Mouse (Mus musculus) megakaryocyte, embryonic 14.5 days (primary cell): ENCODE data around the gene Gins3.

ENCODE experiments used
- FLI1 ChIP-seq: IDR thresholded peaks from 2 replicates; pipeline ENCODE4 v1.6.1; 2012; ENCODE audit warnings: low read length, inconsistent platforms, mixed read lengths
- GATA1 ChIP-seq: IDR thresholded peaks from 3 replicates; pipeline ENCODE4 v1.6.1; 2012; ENCODE audit warnings: mixed read lengths, low read length, inconsistent platforms, borderline replicate concordance

DNA sequence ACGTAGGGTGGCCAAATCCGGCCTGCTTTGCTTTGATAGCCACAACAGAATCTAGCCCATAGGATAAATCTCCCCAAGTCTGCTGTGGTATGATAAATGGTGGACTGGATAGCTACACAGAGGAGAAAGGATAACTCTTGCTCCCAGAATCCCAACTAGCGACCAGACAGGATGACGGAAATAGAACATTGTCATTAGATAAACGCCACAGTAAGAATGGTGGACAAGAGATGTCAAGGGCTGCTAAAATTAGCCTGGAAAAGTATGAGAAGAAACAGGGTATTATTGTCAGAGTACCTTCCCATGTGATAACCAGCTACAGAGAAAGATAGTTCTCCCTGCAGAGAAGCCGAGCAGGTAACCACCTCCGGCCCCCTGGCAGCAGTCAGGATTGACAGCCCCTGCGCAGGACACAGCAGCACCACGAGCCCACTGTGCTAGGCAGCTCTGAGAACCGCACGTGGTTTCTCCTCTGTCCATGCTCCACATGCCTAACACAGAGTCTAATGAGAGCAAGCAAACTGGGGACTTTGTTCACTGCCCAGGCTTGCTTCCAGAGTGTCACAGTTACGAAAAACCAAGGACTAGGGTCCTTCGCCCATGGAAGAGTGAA is 57.8 kb downstream of the Gins3 start:
- TF ChIP-seq GATA1 (no peak), FLI1 (no peak)
